Mouse (Mus musculus) hindlimb bud, embryonic 11.5 days (tissue): ENCODE measurements around the gene Vasp.
A peak's percentile ranks its signal among the peaks of the same experiment; 100 is the strongest.
"Not testable (repeated sequence)": the region's sequence is repeated elsewhere in the genome, so short reads cannot be mapped to it uniquely, and the experiment has no call there.

ENCODE experiments used
- DNase-seq: peaks from one replicate; pipeline ENCODE4 v3.0.0-alpha.2; 2012; ENCODE audit warnings: low read depth, low spot score; ENCODE audit errors: extremely low spot score

The Vasp gene

GRCm38 (mm10) chr7:19304501-19305412 is 33.1 kb upstream of the Vasp start:
- no peak for DNase-seq

- no peak for DNase-seq
Observed at GRCm38 (mm10) chr7:19303770-19304169, 32.2 kb upstream of the Vasp start.

- DNase-seq, result no peak
Observed at GRCm38 (mm10) chr7:19303046-19303305, 31.4 kb upstream of the Vasp start.

GRCm38 (mm10) chr7:19302264-19303045 is 30.8 kb upstream of the Vasp start:
- no peak for DNase-seq

GRCm38 (mm10) chr7:19301461-19302263 is 30.0 kb upstream of the Vasp start:
- no peak for DNase-seq

- peak; percentile 84 for DNase-seq
Observed at GRCm38 (mm10) chr7:19300501-19301421, 29.1 kb upstream of the Vasp start.

- no peak for DNase-seq
Observed at GRCm38 (mm10) chr7:19299194-19299593, 27.6 kb upstream of the Vasp start.

GRCm38 (mm10) chr7:19297794-19298193 is 26.2 kb upstream of the Vasp start:
- no peak for DNase-seq

GRCm38 (mm10) chr7:19297034-19297433 is 25.4 kb upstream of the Vasp start:
- no peak for DNase-seq

GRCm38 (mm10) chr7:19295503-19296185 is 24.0 kb upstream of the Vasp start:
- peak; percentile 80 for DNase-seq

- DNase-seq, result no peak
Observed at GRCm38 (mm10) chr7:19290969-19291596, 19.5 kb upstream of the Vasp start.

- DNase-seq, result no peak
Observed at GRCm38 (mm10) chr7:19284763-19285162, 13.1 kb upstream of the Vasp start.

GRCm38 (mm10) chr7:19283406-19283804 is 11.8 kb upstream of the Vasp start:
- no peak for DNase-seq

- DNase-seq, result no peak
Observed at GRCm38 (mm10) chr7:19282791-19283405, 11.3 kb upstream of the Vasp start.

GRCm38 (mm10) chr7:19282385-19282784 is 10.8 kb upstream of the Vasp start, which contains the start of gene Rtn2:
Gene Rtn2, plus strand, starts transcription at chr7:19282624.
- DNase-seq, result no peak

- DNase-seq, result not testable (repeated sequence)
Observed at GRCm38 (mm10) chr7:19281680-19282304, 10.2 kb upstream of the Vasp start.

GRCm38 (mm10) chr7:19279581-19280114 is 8.0 kb upstream of the Vasp start, which contains the start of gene Ppm1n:
Gene Ppm1n, minus strand, starts transcription at chr7:19280064.
- DNase-seq, result no peak

- DNase-seq, result no peak
Observed at GRCm38 (mm10) chr7:19279052-19279451, 7.4 kb upstream of the Vasp start.
